Mouse (Mus musculus) sigmoid colon, adult 10 weeks (tissue): ENCODE results near the gene Gm11487. TPM values are rescaled to one million over a fixed set of nuclear protein-coding genes. Genes with fewer than 3 reads are reported as not detected.

ENCODE experiments used
- polyA plus RNA-seq: library from polyadenylated mRNA; stranded (reverse); fragments of 350-450 nt; fragmentation: Illumina TruSeq; extraction: RNeasy Lipid Tissue Mini Kit (QIAGEN cat#74804); gene quantifications from one replicate; pipeline ENCODE4 v1.2.3, GENCODE M21; 2014; ENCODE audit warnings: low read depth, low replicate concordance

The Gm11487 gene
- polyA plus RNA-seq, result not detected

GRCm38 (mm10) chr4:73404972-73405371 is at the start of gene Gm11487:
Gm11487 (minus strand) TSS chr4:73405072.

Other genes with a start within 250 kb of the Gm11487 start
- not detected for gene Gm11238, start 202.8 kb upstream of the Gm11487 start, polyA plus RNA-seq
- not detected for gene Gm11237, start 217.9 kb upstream of the Gm11487 start, polyA plus RNA-seq
- not detected for gene Gm11236, start 233.0 kb upstream of the Gm11487 start, polyA plus RNA-seq